Mouse (Mus musculus): ENCODE results near the gene Doc2b.

DNA sequence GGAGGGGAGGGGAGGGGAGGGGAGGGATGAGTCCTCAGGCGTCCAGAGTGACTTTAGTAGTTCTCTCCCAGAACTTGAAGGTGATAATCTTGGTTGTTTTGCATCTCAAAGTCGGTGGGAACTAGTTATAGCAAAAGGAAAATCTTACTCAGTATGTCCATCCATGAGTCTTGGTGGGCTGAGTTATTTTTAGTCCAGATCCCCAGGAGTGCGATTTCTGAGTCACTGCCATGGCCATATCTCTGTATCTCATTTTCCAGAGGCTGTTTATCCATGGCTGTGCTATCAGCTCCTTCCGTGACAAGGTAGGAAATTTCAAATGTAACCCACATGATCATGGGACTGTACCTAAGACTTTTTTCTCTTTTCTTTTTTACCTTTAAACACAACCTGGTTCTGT, 73.5 kb downstream of the Doc2b start:
- TF ChIP-seq POLR2A (IDR thresholded peaks at IDR 0.05; ENCODE audit: control insufficient read depth, extremely low read depth, insufficient read depth, low read length, poor library complexity) (no peak), CTCF (IDR thresholded peaks at IDR 0.05; ENCODE audit: borderline replicate concordance, control insufficient read depth, extremely low read depth, insufficient read depth, low read length, poor library complexity) (no peak)

All from thymus, adult 2 months (tissue).